Mouse (Mus musculus) heart, embryonic 12.5 days (tissue): Measurements from ENCODE around the gene Cd101. TPM values are rescaled to one million over a fixed set of nuclear protein-coding genes. Genes with fewer than 3 reads are reported as not detected.
A peak's percentile ranks its signal among the peaks of the same experiment; 100 is the strongest.

ENCODE experiments used
- ATAC-seq: fragments of 200-750 bp; cut with Nextera tagmentation; 2 replicates; pipeline ENCODE4 v1.8.0; 2017; ENCODE audit warnings: moderate TSS enrichment, moderate library complexity; ENCODE audit not compliant: insufficient number of reproducible peaks, low FRiP score
- H3K27ac ChIP-seq: fragments of 300-500 bp; sonication (generic); 2 replicates; pipeline ENCODE4 v1.5.1; 2016; ENCODE audit warnings: mild to moderate bottlenecking, moderate library complexity; ENCODE audit not compliant: poor library complexity, severe bottlenecking
- H3K27me3 ChIP-seq: fragments of 300-500 bp; sonication (generic); replicated peaks from 2 replicates; pipeline ENCODE4 v1.6.1; 2016; ENCODE audit warnings: mild to moderate bottlenecking, moderate library complexity
- H3K36me3 ChIP-seq: fragments of 300-500 bp; sonication (generic); 2 replicates; pipeline ENCODE4 v1.6.1; 2016; ENCODE audit warnings: mild to moderate bottlenecking, moderate library complexity
- H3K4me1 ChIP-seq: fragments of 300-500 bp; sonication (generic); replicated peaks from 2 replicates; pipeline ENCODE4 v1.6.1; 2016; ENCODE audit warnings: mild to moderate bottlenecking
- H3K4me2 ChIP-seq: fragments of 300-500 bp; sonication (generic); 2 replicates; pipeline ENCODE4 v1.6.1; 2016; ENCODE audit warnings: mild to moderate bottlenecking, moderate library complexity
- H3K4me3 ChIP-seq: fragments of 300-500 bp; sonication (generic); 2 replicates; pipeline ENCODE4 v1.5.1; 2016; ENCODE audit warnings: mild to moderate bottlenecking
- H3K9ac ChIP-seq: fragments of 300-500 bp; sonication (generic); 2 replicates; pipeline ENCODE4 v1.6.1; 2016; ENCODE audit warnings: mild to moderate bottlenecking, moderate library complexity
- H3K9me3 ChIP-seq: fragments of 300-500 bp; sonication (generic); replicated peaks from 2 replicates; pipeline ENCODE4 v1.6.1; 2016; ENCODE audit warnings: mild to moderate bottlenecking, moderate library complexity
- WGBS: fragments of 180-500 bp; shearing (Covaris S2); methylation state at CpG from one replicate; pipeline ENCODE4 v1.1.7; 2016; 5-methylcytosine and 5-hydroxymethylcytosine counted together
- polyA plus RNA-seq: library from polyadenylated mRNA; unstranded; fragments of >200 nt; fragmentation: Nextera tagmentation; extraction: Ambion mirVana; gene quantifications from 2 replicates; pipeline ENCODE4 v1.2.1, GENCODE M21; 2016

The Cd101 gene
- polyA plus RNA-seq, 1 experiment from 2014 or later = 0.27 TPM

DNA sequence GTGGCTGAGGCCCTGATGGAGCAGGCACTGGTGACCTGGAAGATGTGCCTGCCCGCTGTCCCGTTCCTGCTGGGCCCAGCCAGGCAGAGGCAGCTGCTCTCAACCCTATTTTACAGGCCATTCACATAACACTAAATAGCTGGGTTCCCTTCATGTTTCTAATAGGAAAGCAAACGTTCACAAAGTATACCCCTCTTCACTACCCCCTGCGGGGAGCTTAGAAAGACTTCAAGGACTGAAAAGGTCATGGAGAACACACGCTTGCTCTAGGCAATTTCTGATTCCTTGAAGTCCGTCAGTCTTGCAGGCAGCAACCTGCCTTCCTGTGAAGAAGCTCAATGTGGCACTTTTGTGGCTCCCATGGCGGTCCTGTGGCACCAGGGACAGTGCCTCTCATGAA lies 12.6 kb upstream of the Cd101 start:
- Histone ChIP-seq H3K9me3 (no peaks in the 10 kb centered on the region), H3K27ac (no peak overlapping the region), H3K4me1 (peaks cover 13% of the 10 kb centered on the region), H3K36me3 (peaks cover 53% of the 10 kb centered on the region), H3K4me2 (no peak overlapping the region), H3K27me3 (no peaks in the 10 kb centered on the region), H3K4me3 (no peak overlapping the region), H3K9ac (no peak overlapping the region)
- 80% methylated on average over 7 of the region's 7 CpGs for WGBS
- ATAC-seq = no peak

DNA sequence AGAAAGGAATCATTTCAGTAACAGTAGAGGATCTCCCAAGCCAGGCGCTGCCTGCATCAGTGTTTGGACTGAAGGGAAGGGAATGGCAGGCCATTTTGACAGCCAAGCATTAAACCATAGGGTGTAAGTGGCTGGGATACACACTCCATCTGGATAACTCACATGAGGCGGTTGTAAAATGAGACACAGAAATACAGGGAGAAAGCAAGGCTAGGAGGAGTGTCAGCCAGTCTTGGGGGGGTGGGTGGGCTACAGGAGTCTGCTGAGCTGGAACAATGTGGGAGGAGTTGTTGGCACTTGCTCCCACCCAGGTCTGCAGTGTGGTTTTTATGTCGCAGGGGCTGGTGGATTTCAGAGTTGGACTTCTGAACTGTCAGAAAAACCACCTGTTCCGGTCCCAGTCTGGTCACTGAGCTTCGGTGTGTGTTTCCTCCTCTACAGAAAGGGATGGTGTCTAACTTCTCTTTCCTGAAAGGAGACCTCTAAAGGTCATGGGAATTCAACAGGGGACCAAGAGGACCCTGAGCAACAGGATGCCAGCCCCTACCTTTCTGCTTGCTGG lies 8.7 kb upstream of the Cd101 start:
- ATAC-seq = no peak
- 88% methylated on average over 5 of the region's 5 CpGs for WGBS
- peaks cover 20% of the 10 kb centered on the region for H3K4me1 ChIP-seq
- peaks cover 33% of the 10 kb centered on the region for H3K36me3 ChIP-seq
- H3K9ac ChIP-seq = no peak overlapping the region
- H3K9me3 ChIP-seq = no peaks in the 10 kb centered on the region
- H3K4me3 ChIP-seq = no peak overlapping the region
- H3K27me3 ChIP-seq = no peaks in the 10 kb centered on the region
- no peak overlapping the region for H3K27ac ChIP-seq
- H3K4me2 ChIP-seq = no peak overlapping the region

DNA sequence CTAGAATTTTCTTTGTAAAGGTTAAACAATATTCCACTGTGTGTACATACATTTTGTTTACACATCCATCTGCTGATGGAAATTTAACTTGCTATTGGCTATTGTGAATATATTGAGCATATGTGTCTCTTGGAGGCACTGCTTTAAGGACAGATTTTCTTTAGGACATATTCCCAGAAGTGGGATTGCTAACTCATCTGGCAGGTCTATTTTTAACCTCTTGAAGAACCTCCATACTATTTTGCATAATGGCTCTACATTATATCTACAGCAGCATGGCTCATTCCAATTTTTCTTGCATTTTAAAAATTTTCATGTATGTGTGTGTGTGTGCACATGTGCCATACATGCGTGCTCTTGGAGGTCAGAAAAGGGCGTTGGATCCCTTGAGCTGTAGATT lies 6.6 kb upstream of the Cd101 start:
- no peaks in the 10 kb centered on the region for H3K9me3 ChIP-seq
- WGBS = 89% methylated on average over 2 of the region's 2 CpGs
- H3K4me1 ChIP-seq = peaks cover 34% of the 10 kb centered on the region
- H3K36me3 ChIP-seq = peaks cover 15% of the 10 kb centered on the region
- ATAC-seq = no peak
- H3K9ac ChIP-seq = no peak overlapping the region
- H3K4me3 ChIP-seq = no peak overlapping the region
- H3K4me2 ChIP-seq = no peak overlapping the region
- no peaks in the 10 kb centered on the region for H3K27me3 ChIP-seq
- H3K27ac ChIP-seq = no peak overlapping the region

DNA sequence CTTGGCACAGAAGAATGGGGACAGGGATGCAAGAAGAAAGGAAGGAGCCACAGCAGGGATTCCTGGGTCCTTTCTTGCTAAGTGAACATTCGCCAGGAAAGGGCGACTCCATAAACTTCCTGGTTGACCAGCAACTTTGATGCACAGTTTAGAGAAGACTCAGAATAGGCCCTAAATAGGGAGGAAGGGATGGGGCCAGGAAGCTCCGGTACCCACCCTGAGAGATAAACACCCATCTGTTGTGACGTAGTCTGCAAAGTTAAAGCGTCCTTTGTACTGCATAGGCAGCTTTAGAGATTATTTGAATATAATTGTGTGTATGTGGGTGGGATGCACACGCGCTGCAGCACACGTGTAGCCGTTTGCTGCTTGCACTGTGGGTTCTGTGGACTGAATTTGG lies 5.2 kb upstream of the Cd101 start:
- 83% methylated on average over 9 of the region's 9 CpGs for WGBS
- no peaks in the 10 kb centered on the region for H3K27me3 ChIP-seq
- peaks cover 40% of the 10 kb centered on the region for H3K4me1 ChIP-seq
- ATAC-seq = no peak
- no peak overlapping the region for H3K9ac ChIP-seq
- H3K27ac ChIP-seq = no peak overlapping the region
- no peaks in the 10 kb centered on the region for H3K9me3 ChIP-seq
- H3K36me3 ChIP-seq = peaks cover 5% of the 10 kb centered on the region
- H3K4me3 ChIP-seq = no peak overlapping the region
- no peak overlapping the region for H3K4me2 ChIP-seq

DNA sequence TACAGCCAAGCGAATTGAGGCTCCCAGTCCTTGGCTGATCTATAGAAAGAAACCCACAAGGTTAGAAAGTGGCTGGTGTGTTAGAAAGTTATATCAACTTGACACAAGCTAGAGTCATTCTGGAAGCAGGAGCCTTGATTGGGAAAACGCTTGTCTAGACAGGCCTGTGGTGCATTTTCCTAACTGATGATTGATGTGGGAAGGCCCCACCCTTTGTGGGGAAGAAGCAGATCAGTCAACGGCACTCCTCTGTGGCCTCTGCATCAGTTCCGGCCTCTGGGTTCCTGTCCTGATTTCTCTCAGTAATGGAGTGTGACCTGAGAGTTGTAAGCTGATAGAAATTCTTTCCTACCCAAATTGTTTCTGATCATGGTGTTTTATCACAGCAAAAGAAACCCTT lies 4.3 kb upstream of the Cd101 start:
- Histone ChIP-seq H3K9ac (no peak overlapping the region), H3K4me3 (no peak overlapping the region), H3K27ac (0 out of 2 replicates have a peak overlapping the region, but pooled peaks have one; percentile 28), H3K4me1 (peaks cover 40% of the 10 kb centered on the region), H3K4me2 (no peak overlapping the region), H3K27me3 (no peaks in the 10 kb centered on the region), H3K36me3 (peaks cover 3% of the 10 kb centered on the region; the same call in 1 of the 2 replicates), H3K9me3 (no peaks in the 10 kb centered on the region)
- 31% methylated on average over 4 of the region's 4 CpGs for WGBS
- no peak for ATAC-seq

DNA sequence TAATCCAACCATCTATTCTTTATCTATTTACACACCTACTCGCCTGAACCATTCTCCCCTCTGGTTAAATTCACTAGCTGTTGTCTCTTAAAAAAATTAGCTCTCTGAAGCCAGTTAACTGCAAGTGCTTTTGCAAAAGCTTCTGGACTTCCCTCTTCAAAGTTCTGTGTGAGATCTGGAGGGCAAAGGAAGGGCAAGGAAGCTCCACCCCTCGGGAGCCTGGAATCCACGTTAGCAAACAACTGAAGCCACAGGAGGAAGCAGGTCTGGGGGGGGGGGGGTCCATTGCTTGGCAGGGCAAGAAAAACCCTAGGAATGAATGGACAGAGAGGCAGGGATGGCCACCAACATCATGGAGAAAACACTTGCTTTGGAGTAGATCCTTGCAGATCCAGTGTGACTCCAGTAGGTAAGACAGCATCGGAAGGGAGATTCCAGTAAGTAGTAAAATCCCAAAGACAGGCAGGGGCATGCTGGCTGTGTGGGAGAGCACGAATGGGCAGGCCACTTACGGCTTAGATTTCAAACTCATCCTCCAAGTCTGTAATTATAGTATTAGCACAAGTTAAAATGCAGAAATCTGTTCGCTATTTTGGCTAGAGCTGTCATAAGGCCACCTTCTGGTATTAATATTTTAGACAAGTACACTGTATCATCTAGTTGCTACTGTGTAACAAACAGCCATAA lies 2.2 kb upstream of the Cd101 start:
- Histone ChIP-seq H3K36me3 (no peaks in the 10 kb centered on the region), H3K27ac (no peak overlapping the region), H3K4me2 (no peak overlapping the region), H3K27me3 (no peaks in the 10 kb centered on the region), H3K9me3 (no peaks in the 10 kb centered on the region), H3K9ac (no peak overlapping the region), H3K4me1 (peaks cover 36% of the 10 kb centered on the region), H3K4me3 (no peak overlapping the region)
- whole genome bisulfite sequencing = 50% methylated on average over 7 of the region's 7 CpGs
- ATAC-seq = no peak

DNA sequence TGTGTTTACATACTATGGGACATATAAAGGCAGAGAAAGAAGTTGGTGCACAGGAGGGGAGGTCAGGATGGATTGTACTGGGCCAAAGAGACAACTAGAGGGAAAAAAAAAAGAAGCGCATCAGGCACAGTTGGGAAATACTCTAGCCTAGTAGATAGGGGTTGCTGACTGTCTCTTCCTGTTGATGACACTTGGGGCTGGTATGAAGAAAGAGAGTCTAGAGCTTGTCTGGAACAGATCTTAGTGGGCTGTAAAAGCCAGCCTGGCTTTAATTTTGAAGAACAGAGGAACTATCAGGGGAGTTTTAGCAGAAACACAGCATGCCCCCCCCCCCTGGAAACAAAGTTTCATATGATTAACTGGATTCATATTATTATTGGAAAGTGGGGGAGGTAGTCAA lies 1.3 kb upstream of the Cd101 start:
- H3K4me1 ChIP-seq = peaks cover 35% of the 10 kb centered on the region
- no peak overlapping the region for H3K9ac ChIP-seq
- WGBS = 97% methylated on average over 1 of the region's 1 CpGs
- no peak for ATAC-seq
- H3K27ac ChIP-seq = no peak overlapping the region
- no peak overlapping the region for H3K4me2 ChIP-seq
- no peaks in the 10 kb centered on the region for H3K36me3 ChIP-seq
- no peak overlapping the region for H3K4me3 ChIP-seq
- no peaks in the 10 kb centered on the region for H3K9me3 ChIP-seq
- no peaks in the 10 kb centered on the region for H3K27me3 ChIP-seq

DNA sequence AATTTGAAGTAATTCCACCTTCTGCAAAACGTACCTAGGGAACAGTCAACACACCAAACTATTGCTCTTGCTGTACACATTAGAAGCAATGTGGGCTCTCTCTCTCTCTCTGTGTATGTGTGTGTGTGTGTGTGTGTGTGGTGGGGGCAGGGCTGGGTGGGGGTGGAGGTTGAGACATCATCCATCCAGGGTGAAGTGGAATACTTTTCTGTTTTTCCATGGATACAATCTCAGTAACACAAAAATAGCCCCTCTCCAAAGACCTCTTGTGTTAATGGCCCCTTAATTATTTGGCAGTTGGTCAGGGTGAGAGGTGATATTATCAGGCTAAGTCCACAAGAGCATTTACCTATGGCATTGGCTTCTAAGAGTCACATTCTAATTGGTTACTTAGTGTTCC lies 2.6 kb downstream of the Cd101 start:
- Histone ChIP-seq H3K9ac (no peak overlapping the region), H3K9me3 (no peaks in the 10 kb centered on the region), H3K36me3 (no peaks in the 10 kb centered on the region), H3K27me3 (no peaks in the 10 kb centered on the region), H3K4me2 (no peak overlapping the region; the same call in 1 of the 2 replicates), H3K27ac (peak overlapping the region; percentile 48; the same call in 1 of the 2 replicates), H3K4me3 (no peak overlapping the region), H3K4me1 (peaks cover 24% of the 10 kb centered on the region)
- peak; percentile 77 for ATAC-seq
- WGBS = 43% methylated on average over 1 of the region's 1 CpGs

DNA sequence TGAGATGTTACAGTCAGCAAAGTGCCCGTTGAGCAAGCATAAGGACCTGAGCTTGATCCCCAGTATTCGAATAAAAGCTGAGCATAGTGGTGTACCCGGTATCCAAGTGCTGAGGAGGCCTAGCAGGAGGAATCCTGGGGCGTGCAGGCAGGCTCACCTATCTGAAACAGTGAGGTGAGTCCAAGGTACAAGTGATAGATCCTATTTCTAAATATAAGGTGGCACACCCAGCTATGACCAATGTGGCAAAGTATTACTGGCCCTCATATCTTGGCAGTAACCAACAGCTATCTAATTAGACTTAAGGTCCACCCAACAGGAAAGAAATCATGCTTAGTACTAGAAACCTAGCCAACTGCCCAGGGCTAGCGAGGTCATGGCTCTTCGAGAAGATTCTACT lies 6.4 kb downstream of the Cd101 start:
- Histone ChIP-seq H3K9ac (no peak overlapping the region), H3K4me2 (no peak overlapping the region), H3K4me1 (peaks cover 15% of the 10 kb centered on the region), H3K27me3 (no peaks in the 10 kb centered on the region), H3K36me3 (no peaks in the 10 kb centered on the region), H3K4me3 (no peak overlapping the region), H3K27ac (no peak overlapping the region), H3K9me3 (no peaks in the 10 kb centered on the region)
- ATAC-seq = no peak
- WGBS = 86% methylated on average over 6 of the region's 6 CpGs

DNA sequence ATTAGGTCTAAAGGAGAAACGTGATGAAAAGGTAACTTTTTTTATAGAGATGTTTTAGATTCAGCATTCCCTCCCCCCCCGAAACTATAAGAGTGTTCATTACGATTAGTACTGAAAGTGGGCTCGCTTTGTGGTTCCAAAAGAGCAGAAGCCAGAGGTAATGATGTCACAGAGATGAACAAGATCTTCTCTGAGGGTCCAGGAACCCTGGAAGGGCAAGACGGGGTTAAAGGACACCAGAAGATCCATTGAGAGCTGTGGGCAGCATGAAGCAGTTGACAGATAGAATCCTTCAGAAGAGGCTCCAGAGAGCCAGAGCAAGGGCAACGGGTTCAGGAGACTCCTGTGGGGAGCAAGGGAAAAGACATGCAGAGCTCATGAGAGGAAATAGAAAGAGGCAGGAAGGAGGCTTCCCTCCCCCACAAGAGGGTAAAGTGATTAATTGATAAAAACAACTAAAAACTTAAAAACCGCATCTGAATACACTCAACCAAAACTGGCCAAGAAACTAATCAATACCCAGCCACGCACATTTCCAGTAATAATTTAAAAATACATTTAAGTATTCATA lies 7.8 kb downstream of the Cd101 start:
- Histone ChIP-seq H3K4me1 (peaks cover 13% of the 10 kb centered on the region), H3K4me2 (no peak overlapping the region), H3K9ac (no peak overlapping the region), H3K36me3 (no peaks in the 10 kb centered on the region), H3K4me3 (no peak overlapping the region), H3K27ac (no peak overlapping the region), H3K9me3 (no peaks in the 10 kb centered on the region), H3K27me3 (no peaks in the 10 kb centered on the region)
- WGBS = 65% methylated on average over 8 of the region's 8 CpGs
- no peak for ATAC-seq

DNA sequence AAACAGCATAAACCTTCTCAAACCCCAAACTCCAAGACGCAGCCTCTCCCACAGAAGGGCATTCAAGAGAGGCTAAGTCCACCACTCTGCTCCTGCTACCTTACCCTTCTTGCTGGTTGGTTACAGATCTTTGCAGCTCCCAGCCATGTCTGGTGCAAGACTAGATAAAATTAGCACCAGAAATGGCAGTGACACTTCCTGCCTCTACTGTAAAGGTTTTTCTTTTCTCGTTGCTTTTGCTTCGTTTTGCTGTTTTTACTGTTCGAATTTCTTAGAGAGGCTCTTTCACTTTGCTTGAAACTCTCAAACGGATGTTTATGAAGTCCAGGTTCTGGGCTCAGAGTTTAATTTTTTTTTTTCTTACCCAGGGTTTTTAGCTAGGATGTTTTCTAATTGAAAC lies 8.3 kb downstream of the Cd101 start:
- Histone ChIP-seq H3K36me3 (no peaks in the 10 kb centered on the region), H3K27ac (no peak overlapping the region), H3K9ac (no peak overlapping the region), H3K4me2 (no peak overlapping the region), H3K27me3 (no peaks in the 10 kb centered on the region), H3K4me1 (peaks cover 13% of the 10 kb centered on the region), H3K9me3 (no peaks in the 10 kb centered on the region), H3K4me3 (no peak overlapping the region)
- 71% methylated on average over 5 of the region's 5 CpGs for WGBS
- no peak for ATAC-seq
